Mouse (Mus musculus) hindbrain, postnatal 0 days (tissue): ENCODE measurements at regions not wholly inside any gene's neighbourhood (a gene's known extent, or its start where the extent isn't known, plus 50 kb on each side); places are given as distances from the start of the nearest gene placed in this dataset.
"Not testable (repeated sequence)": the region's sequence is repeated elsewhere in the genome, so short reads cannot be mapped to it uniquely, and the experiment has no call there.

Source experiments
- ATAC-seq: fragments of 200-750 bp; cut with Nextera tagmentation; 2 replicates; pipeline ENCODE4 v1.8.0; 2017; ENCODE audit warnings: mild to moderate bottlenecking, moderate TSS enrichment, moderate library complexity
- DNase-seq: peaks from one replicate; pipeline ENCODE4 v3.0.0-alpha.2; 2015; ENCODE audit warnings: low spot score
- H3K27ac ChIP-seq: fragments of 300-500 bp; sonication (generic); 2 replicates; pipeline ENCODE4 v1.5.1; 2014; ENCODE audit warnings: mild to moderate bottlenecking
- H3K27me3 ChIP-seq: fragments of 300-500 bp; sonication (generic); 2 replicates; pipeline ENCODE4 v1.6.1; 2014; ENCODE audit warnings: low read length, mixed read lengths; ENCODE audit not compliant: insufficient read depth
- H3K36me3 ChIP-seq: fragments of 300-500 bp; sonication (generic); 2 replicates; pipeline ENCODE4 v1.6.1; 2014; ENCODE audit warnings: low read length, mixed read lengths; ENCODE audit not compliant: insufficient read depth
- H3K4me1 ChIP-seq: fragments of 300-500 bp; sonication (generic); 2 replicates; pipeline ENCODE4 v1.6.1; 2014; ENCODE audit warnings: antibody characterized with exemption, low read length, mixed read lengths; ENCODE audit not compliant: insufficient read depth
- H3K4me2 ChIP-seq: fragments of 300-500 bp; sonication (generic); 2 replicates; pipeline ENCODE4 v1.6.1; 2014; ENCODE audit warnings: low read depth, mild to moderate bottlenecking, low read length, moderate library complexity, mixed read lengths
- H3K4me3 ChIP-seq: fragments of 300-500 bp; sonication (generic); 2 replicates; pipeline ENCODE4 v1.5.1; 2014; ENCODE audit warnings: low read length
- H3K9ac ChIP-seq: fragments of 300-500 bp; sonication (generic); replicated peaks from 2 replicates; pipeline ENCODE4 v1.6.1; 2014; ENCODE audit warnings: mild to moderate bottlenecking, low read length, moderate library complexity, mixed read lengths
- H3K9me3 ChIP-seq: fragments of 300-500 bp; sonication (generic); 2 replicates; pipeline ENCODE4 v1.6.1; 2016; ENCODE audit warnings: low read length, mixed read lengths
- CTCF ChIP-seq: IDR thresholded peaks from 2 replicates; pipeline ENCODE4 v1.5.1; 2016; ENCODE audit warnings: antibody characterized with exemption, control low read depth, low read depth
- WGBS: fragments of 180-500 bp; shearing (Covaris S2); extraction: QIAGEN DNeasy Blood & Tissue Kit; methylation state at CpG from one replicate; pipeline ENCODE4 v1.1.7; 2014; 5-methylcytosine and 5-hydroxymethylcytosine counted together

DNA sequence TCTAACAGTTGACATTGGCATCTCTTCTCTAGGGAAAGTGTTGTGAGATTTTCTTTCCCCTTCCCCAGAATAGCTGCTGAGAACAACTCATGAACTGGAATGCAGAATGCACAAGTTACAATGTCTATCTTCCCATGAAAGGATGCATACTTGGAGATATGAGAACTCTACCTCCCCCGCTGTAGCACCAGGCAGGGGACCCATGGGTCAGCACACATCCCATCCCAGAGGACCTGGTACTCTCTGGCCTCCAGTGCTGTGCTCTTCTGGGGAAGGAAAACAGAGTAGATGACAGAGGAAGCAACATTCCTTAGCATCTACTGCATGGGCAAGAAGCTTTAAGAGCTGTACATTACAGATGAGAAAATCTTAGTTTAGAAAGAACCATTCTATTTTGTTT lies 209.6 kb downstream of the Trib2 start:
- no peaks in the 10 kb centered on the region for H3K9me3 ChIP-seq
- 97% methylated on average over 1 of the region's 1 CpGs for WGBS
- no peak overlapping the region; the same call in 1 of the 2 replicates for H3K27ac ChIP-seq
- no peak for ATAC-seq
- no peaks in the 10 kb centered on the region for H3K36me3 ChIP-seq
- no peak overlapping the region for H3K9ac ChIP-seq
- H3K27me3 ChIP-seq, result no peaks in the 10 kb centered on the region
- DNase-seq, result no peak
- TF ChIP-seq CTCF, result no peak
- no peak overlapping the region for H3K4me3 ChIP-seq
- H3K4me2 ChIP-seq, result no peak overlapping the region
- H3K4me1 ChIP-seq, result no peaks in the 10 kb centered on the region

DNA sequence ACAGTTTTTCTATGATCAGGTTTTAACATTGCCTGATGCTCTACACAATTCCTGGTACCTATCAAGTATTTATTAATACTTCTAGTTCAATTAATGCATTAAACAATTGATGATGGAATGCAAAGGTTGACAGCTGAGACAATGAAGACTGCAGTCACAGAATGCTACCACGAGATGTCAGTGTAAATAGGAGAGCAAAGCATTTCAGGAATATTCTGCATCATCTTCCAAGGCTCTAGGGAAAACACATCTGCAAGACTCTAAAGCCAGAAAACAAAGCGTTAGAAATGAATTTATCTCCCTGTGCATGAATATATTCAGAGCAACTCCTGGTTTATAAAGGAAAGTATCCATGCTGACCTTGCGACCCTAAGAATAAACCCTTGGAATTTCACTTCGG lies 210.6 kb downstream of the Trib2 start:
- H3K27me3 ChIP-seq, result no peaks in the 10 kb centered on the region
- H3K36me3 ChIP-seq, result no peaks in the 10 kb centered on the region
- no peak overlapping the region for H3K4me2 ChIP-seq
- ATAC-seq (no peak), DNase-seq (peak; percentile 72)
- H3K9me3 ChIP-seq, result no peaks in the 10 kb centered on the region
- H3K4me1 ChIP-seq, result no peaks in the 10 kb centered on the region
- TF ChIP-seq CTCF, result peak; percentile 80
- 56% methylated on average over 4 of the region's 4 CpGs for WGBS
- H3K27ac ChIP-seq, result no peak overlapping the region
- H3K4me3 ChIP-seq, result no peak overlapping the region
- H3K9ac ChIP-seq, result no peak overlapping the region

DNA sequence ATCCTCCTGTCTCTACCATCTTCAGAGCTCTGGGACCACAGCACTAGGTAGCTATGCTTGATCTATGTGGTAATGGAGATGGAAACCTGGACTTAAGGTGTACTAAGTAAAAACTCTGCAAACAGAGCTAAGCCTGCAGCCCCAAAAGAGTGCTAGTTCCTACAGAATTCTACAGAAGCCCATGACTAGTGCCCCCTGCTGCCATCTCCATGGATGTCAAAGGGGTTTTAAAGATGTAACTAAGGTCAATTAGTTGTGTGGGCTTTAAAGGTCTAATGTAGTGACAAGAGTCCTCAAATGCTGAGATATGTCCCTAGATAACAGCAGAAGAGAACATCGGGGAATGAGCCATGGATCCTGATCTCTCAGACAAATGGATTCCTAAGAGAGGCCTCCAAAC lies 212.1 kb downstream of the Trib2 start:
- Histone ChIP-seq H3K27me3 (no peaks in the 10 kb centered on the region), H3K36me3 (no peaks in the 10 kb centered on the region), H3K4me1 (no peaks in the 10 kb centered on the region), H3K27ac (no peak overlapping the region), H3K4me2 (no peak overlapping the region), H3K9ac (no peak overlapping the region), H3K9me3 (no peaks in the 10 kb centered on the region), H3K4me3 (no peak overlapping the region)
- DNase-seq (peak; percentile 12), ATAC-seq (no peak)
- 82% methylated on average over 1 of the region's 1 CpGs for WGBS
- TF ChIP-seq CTCF, result no peak

DNA sequence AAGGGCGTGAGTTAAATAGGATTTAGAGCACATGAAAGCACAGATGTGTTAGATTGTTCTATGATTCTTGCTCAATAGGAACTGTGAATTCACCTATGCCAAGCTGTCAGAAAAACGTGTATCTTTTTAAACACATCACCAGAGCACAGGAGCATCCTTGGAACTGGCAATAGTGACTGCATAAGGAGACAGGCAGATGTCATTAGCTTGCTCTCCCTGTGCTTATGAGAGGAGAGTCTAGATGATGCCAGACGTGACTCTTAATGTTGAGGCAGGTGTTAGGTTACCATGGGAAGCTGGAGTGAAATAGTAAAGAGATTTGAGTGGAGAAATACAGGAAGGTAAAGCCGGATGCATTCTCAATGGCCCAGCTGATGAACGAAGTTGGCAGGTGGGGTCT lies 212.8 kb downstream of the Trib2 start:
- Histone ChIP-seq H3K36me3 (no peaks in the 10 kb centered on the region), H3K4me1 (no peaks in the 10 kb centered on the region), H3K4me3 (no peak overlapping the region), H3K9me3 (no peaks in the 10 kb centered on the region), H3K9ac (no peak overlapping the region), H3K4me2 (no peak overlapping the region), H3K27me3 (no peaks in the 10 kb centered on the region), H3K27ac (no peak overlapping the region)
- ATAC-seq (no peak), DNase-seq (no peak)
- no peak for TF ChIP-seq CTCF
- 59% methylated on average over 5 of the region's 5 CpGs for WGBS

DNA sequence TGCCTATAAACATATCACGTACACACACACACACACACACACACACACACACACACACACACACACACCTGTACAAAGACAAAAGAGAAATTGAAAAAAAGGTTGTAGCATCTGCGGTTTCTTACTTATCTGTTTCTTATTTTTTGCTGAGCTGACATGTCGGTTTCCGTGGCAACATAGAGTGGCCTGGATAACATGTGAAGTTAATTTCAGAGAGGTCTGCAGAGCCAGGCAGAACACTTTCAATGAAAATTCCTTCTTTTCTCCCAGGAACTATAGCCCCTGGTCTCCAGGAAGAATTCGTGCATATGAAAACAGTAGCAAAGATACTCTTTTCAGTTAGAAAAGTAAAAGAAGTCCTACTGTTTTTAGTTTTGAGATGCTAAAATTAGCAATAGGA lies 213.4 kb downstream of the Trib2 start:
- Histone ChIP-seq H3K9me3 (no peaks in the 10 kb centered on the region), H3K4me1 (no peaks in the 10 kb centered on the region), H3K4me2 (no peak overlapping the region), H3K4me3 (no peak overlapping the region), H3K27me3 (no peaks in the 10 kb centered on the region), H3K27ac (no peak overlapping the region), H3K9ac (no peak overlapping the region), H3K36me3 (no peaks in the 10 kb centered on the region)
- DNase-seq (peak; percentile 58), ATAC-seq (no peak)
- WGBS, result 43% methylated on average over 5 of the region's 5 CpGs
- TF ChIP-seq CTCF, result no peak

GRCm38 (mm10) chr12:15594704-15595103 lies 222.0 kb downstream of the Trib2 start:
- 54% methylated on average over 2 of the region's 2 CpGs for WGBS
- no peak overlapping the region for H3K4me2 ChIP-seq
- no peaks in the 10 kb centered on the region for H3K9me3 ChIP-seq
- no peak overlapping the region for H3K4me3 ChIP-seq
- H3K27ac ChIP-seq, result no peak overlapping the region
- no peak for ATAC-seq
- H3K4me1 ChIP-seq, result no peaks in the 10 kb centered on the region
- TF ChIP-seq CTCF, result no peak
- H3K27me3 ChIP-seq, result no peaks in the 10 kb centered on the region
- no peak for DNase-seq
- no peak overlapping the region for H3K9ac ChIP-seq
- H3K36me3 ChIP-seq, result no peaks in the 10 kb centered on the region

GRCm38 (mm10) chr12:15587864-15588263 lies 228.9 kb downstream of the Trib2 start:
- ATAC-seq, H3K27me3 ChIP-seq, H3K27ac ChIP-seq, H3K4me3 ChIP-seq, H3K4me2 ChIP-seq, H3K9ac ChIP-seq, DNase-seq, H3K36me3 ChIP-seq, H3K9me3 ChIP-seq, H3K4me1 ChIP-seq: not testable (repeated sequence)
- 96% methylated on average over 2 of the region's 2 CpGs for WGBS
